Comparison of ENCODE assay signal across 18 mouse cellular contexts in genomic region chr2:101592886-101593285, GRCm38 (mm10). TPM values are rescaled to one million over a fixed set of nuclear protein-coding genes. Genes with fewer than 3 reads are reported as not detected.
A peak's percentile ranks its signal among the peaks of the same experiment; 100 is the strongest.
DNase-seq lines count a peak whose midpoint lies in the region; ATAC-seq and TF ChIP-seq lines count a peak whose summit lies in the region.
"Had no signal": no experiment of that assay in that cellular context is flagged by ENCODE, and none has a peak within 500 bp of the region (broad histone marks: within the 10 kb centered on the region; RNA-seq: fewer than 3 reads in every experiment).

No protein-coding gene starts in this region.

- no peaks in the 10 kb centered on the region for H3K27me3 ChIP-seq in kidney, embryonic 16.5 days (ENCODE audit: insufficient read depth, low read length)
- H3K27me3 ChIP-seq in forebrain, embryonic 14.5 days (replicated peaks; ENCODE audit: control insufficient read depth, insufficient read depth, low read length): no peaks in the 10 kb centered on the region
- no peaks in the 10 kb centered on the region for H3K27me3 ChIP-seq in hindbrain, postnatal 0 days (ENCODE audit: insufficient read depth, low read length)
- no peaks in the 10 kb centered on the region for H3K27me3 ChIP-seq in neural tube, embryonic 12.5 days (replicated peaks)
- H3K27me3 ChIP-seq: kidney, embryonic 15.5 days; limb, embryonic 15.5 days; lung, embryonic 15.5 days; stomach, embryonic 15.5 days had no signal

- no peak for TF ChIP-seq CTCF in hindbrain, postnatal 0 days (IDR thresholded peaks at IDR 0.05; ENCODE audit: low read depth)

- no peaks in the 10 kb centered on the region for H3K36me3 ChIP-seq in kidney, embryonic 16.5 days (ENCODE audit: insufficient read depth, low read length)
- H3K36me3 ChIP-seq in forebrain, embryonic 14.5 days (ENCODE audit: control insufficient read depth, insufficient read depth, low read length): no peaks in the 10 kb centered on the region
- no peaks in the 10 kb centered on the region for H3K36me3 ChIP-seq in hindbrain, postnatal 0 days (ENCODE audit: insufficient read depth, low read length)
- H3K36me3 ChIP-seq in neural tube, embryonic 12.5 days: no peaks in the 10 kb centered on the region
- H3K36me3 ChIP-seq: kidney, embryonic 15.5 days; limb, embryonic 15.5 days; lung, embryonic 15.5 days; stomach, embryonic 15.5 days had no signal

- no peak overlapping the region for H3K4me3 ChIP-seq in kidney, embryonic 16.5 days (ENCODE audit: low read length)
- H3K4me3 ChIP-seq in forebrain, embryonic 14.5 days (ENCODE audit: low read depth, low read length): no peak overlapping the region
- no peak overlapping the region for H3K4me3 ChIP-seq in hindbrain, postnatal 0 days (ENCODE audit: low read length)
- no peak overlapping the region for H3K4me3 ChIP-seq in neural tube, embryonic 12.5 days
- H3K4me3 ChIP-seq: erythroblast, embryonic 14.5 days; kidney, embryonic 15.5 days; limb, embryonic 15.5 days; lung, embryonic 15.5 days; stomach, embryonic 15.5 days had no signal

- no peak overlapping the region for H3K4me2 ChIP-seq in kidney, embryonic 16.5 days (replicated peaks; ENCODE audit: low read depth, low read length)
- H3K4me2 ChIP-seq in forebrain, embryonic 14.5 days (ENCODE audit: low read length): no peak overlapping the region
- no peak overlapping the region for H3K4me2 ChIP-seq in hindbrain, postnatal 0 days (ENCODE audit: low read depth, low read length)
- H3K4me2 ChIP-seq in neural tube, embryonic 12.5 days (replicated peaks): peak overlapping the region; percentile 22; the same call in 1 of the 2 replicates
- H3K4me2 ChIP-seq: heart, embryonic 11.5 days; kidney, embryonic 15.5 days; limb, embryonic 15.5 days; lung, embryonic 15.5 days; stomach, embryonic 15.5 days had no signal

- WGBS in kidney, embryonic 16.5 days: 54% methylated on average over 8 of the region's 8 CpGs
- 5% methylated on average over 8 of the region's 8 CpGs for WGBS in forebrain, embryonic 14.5 days
- WGBS in hindbrain, postnatal 0 days: 50% methylated on average over 8 of the region's 8 CpGs
- WGBS in neural tube, embryonic 12.5 days: 28% methylated on average over 8 of the region's 8 CpGs

- no peak for DNase-seq in kidney, adult 9 months
- no peak for DNase-seq in forebrain, embryonic 14.5 days (ENCODE audit: low spot score)
- DNase-seq in hindbrain, postnatal 0 days (ENCODE audit: low spot score): no peak
- DNase-seq in left cerebral cortex, adult 8-10 months (ENCODE audit: low spot score in 2 of 2): no peak
- no peak for DNase-seq in spleen, postnatal 36 days (ENCODE audit: low spot score in 2 of 2)
- DNase-seq in liver: no peak
- DNase-seq: cerebellum, adult 11 months; gastrocnemius, postnatal 10 days had no signal

- no peak overlapping the region for H3K27ac ChIP-seq in kidney, embryonic 16.5 days (ENCODE audit: low read length)
- H3K27ac ChIP-seq in forebrain, embryonic 14.5 days (ENCODE audit: low read depth, low read length): peak overlapping the region; percentile 78
- peak overlapping the region; percentile 27; the same call in 1 of the 2 replicates for H3K27ac ChIP-seq in hindbrain, postnatal 0 days
- H3K27ac ChIP-seq in neural tube, embryonic 12.5 days: peak overlapping the region; percentile 27; the same call in 1 of the 2 replicates
- H3K27ac ChIP-seq: kidney, embryonic 15.5 days; limb, embryonic 15.5 days; lung, embryonic 15.5 days; stomach, embryonic 15.5 days had no signal

- H3K4me1 ChIP-seq in kidney, embryonic 16.5 days (ENCODE audit: insufficient read depth, low read length): peaks cover 14% of the 10 kb centered on the region
- peaks cover 21% of the 10 kb centered on the region for H3K4me1 ChIP-seq in forebrain, embryonic 14.5 days (ENCODE audit: control insufficient read depth, insufficient read depth, low read length)
- H3K4me1 ChIP-seq in hindbrain, postnatal 0 days (ENCODE audit: insufficient read depth, low read length): peaks cover 6% of the 10 kb centered on the region; the same call in 1 of the 2 replicates
- H3K4me1 ChIP-seq in neural tube, embryonic 12.5 days: peaks cover 32% of the 10 kb centered on the region
- H3K4me1 ChIP-seq: lung, embryonic 15.5 days; stomach, embryonic 15.5 days had no signal

- H3K9ac ChIP-seq in kidney, embryonic 16.5 days (replicated peaks; ENCODE audit: low read length): no peak overlapping the region
- no peak overlapping the region for H3K9ac ChIP-seq in forebrain, embryonic 14.5 days (ENCODE audit: low read length)
- no peak overlapping the region for H3K9ac ChIP-seq in hindbrain, postnatal 0 days (replicated peaks; ENCODE audit: low read length)
- H3K9ac ChIP-seq in neural tube, embryonic 12.5 days: no peak overlapping the region
- H3K9ac ChIP-seq: kidney, embryonic 15.5 days; limb, embryonic 15.5 days; lung, embryonic 15.5 days; stomach, embryonic 15.5 days had no signal

- H3K9me3 ChIP-seq in kidney, embryonic 16.5 days (ENCODE audit: low read length): no peaks in the 10 kb centered on the region
- H3K9me3 ChIP-seq in forebrain, embryonic 14.5 days (replicated peaks; ENCODE audit: control insufficient read depth, low read length): no peaks in the 10 kb centered on the region
- H3K9me3 ChIP-seq in hindbrain, postnatal 0 days (ENCODE audit: low read length): no peaks in the 10 kb centered on the region
- no peaks in the 10 kb centered on the region for H3K9me3 ChIP-seq in neural tube, embryonic 12.5 days
- H3K9me3 ChIP-seq: kidney, embryonic 15.5 days; limb, embryonic 15.5 days; lung, embryonic 15.5 days; stomach, embryonic 15.5 days had no signal

- peak; percentile 49; the same call in 1 of the 2 replicates for ATAC-seq in kidney, embryonic 16.5 days (ENCODE audit: low FRiP score, low TSS enrichment)
- ATAC-seq in forebrain, embryonic 14.5 days: peak; percentile 60
- ATAC-seq in hindbrain, postnatal 0 days: no peak
- ATAC-seq in neural tube, embryonic 12.5 days (ENCODE audit: low FRiP score, low read depth): peak; percentile 34

RNA-seq across cellular contexts. Expression of gene Rag2, which starts 31.6 kb away (rescaled TPM):
- not detected in 2 replicates for polyA plus RNA-seq in kidney, embryonic 16.5 days (2015; fragmentation: Nextera tagmentation; extraction: Ambion mirVana)
- 0.14 TPM in 1 of 2 replicates, not detected in the other for polyA plus RNA-seq in forebrain, embryonic 14.5 days (2014; fragmentation: Nextera tagmentation; extraction: Ambion mirVana)
- 0.07 TPM in 1 of 2 replicates, not detected in the other for total RNA-seq in hindbrain, postnatal 0 days (2014; rRNA removed)
- polyA plus RNA-seq in hindbrain, postnatal 0 days (2015; fragmentation: Nextera tagmentation; extraction: Ambion mirVana): not detected in 2 replicates
- polyA plus RNA-seq in neural tube, embryonic 12.5 days (2016; fragmentation: Nextera tagmentation; extraction: Ambion mirVana): not detected in 2 replicates
- total RNA-seq in left cerebral cortex, adult 8-10 months (2022): not detected
- total RNA-seq: layer of hippocampus, postnatal 14 days had no signal
- polyA plus RNA-seq: cortical plate, adult 2 months; erythroblast, embryonic 14.5 days; heart, embryonic 11.5 days; limb, embryonic 15.5 days had no signal

RNA-seq across cellular contexts. Expression of gene Rag1, which starts 56.4 kb away (rescaled TPM):
- polyA plus RNA-seq in kidney, embryonic 16.5 days (2015; fragmentation: Nextera tagmentation; extraction: Ambion mirVana): 0.02 and 0.04 TPM in 2 replicates
- polyA plus RNA-seq in forebrain, embryonic 14.5 days (2014; fragmentation: Nextera tagmentation; extraction: Ambion mirVana): 0.07 and 0.13 TPM in 2 replicates
- 0.36 and 0.37 TPM in 2 replicates for total RNA-seq in hindbrain, postnatal 0 days (2014; rRNA removed)
- polyA plus RNA-seq in hindbrain, postnatal 0 days (2015; fragmentation: Nextera tagmentation; extraction: Ambion mirVana): 0.08 and 0.11 TPM in 2 replicates
- polyA plus RNA-seq in neural tube, embryonic 12.5 days (2016; fragmentation: Nextera tagmentation; extraction: Ambion mirVana): 0.10 TPM in 2 replicates
- under 1 TPM; 0.07 to 0.42 (median 0.21) TPM for total RNA-seq in left cerebral cortex, adult 8-10 months (2022)
- polyA plus RNA-seq: erythroblast, embryonic 14.5 days; heart, embryonic 11.5 days had no signal

RNA-seq across cellular contexts. Expression of gene B230118H07Rik, which starts 56.4 kb away (rescaled TPM):
- 55.3 and 57.9 TPM in 2 replicates for polyA plus RNA-seq in kidney, embryonic 16.5 days (2015; fragmentation: Nextera tagmentation; extraction: Ambion mirVana)
- 50.2 and 58.8 TPM in 2 replicates for polyA plus RNA-seq in forebrain, embryonic 14.5 days (2014; fragmentation: Nextera tagmentation; extraction: Ambion mirVana)
- total RNA-seq in hindbrain, postnatal 0 days (2014; rRNA removed): 12.6 and 13.3 TPM in 2 replicates
- polyA plus RNA-seq in hindbrain, postnatal 0 days (2015; fragmentation: Nextera tagmentation; extraction: Ambion mirVana): 57.3 and 59.3 TPM in 2 replicates
- 55.7 and 63.8 TPM in 2 replicates for polyA plus RNA-seq in neural tube, embryonic 12.5 days (2016; fragmentation: Nextera tagmentation; extraction: Ambion mirVana)
- total RNA-seq in left cerebral cortex, adult 8-10 months (2022): 10 to 100 TPM; 26.9 to 41.0 (median 28.7) TPM
